8 mouse cellular contexts compared by ENCODE assay signal in genomic region chr4:43031237-43031995, GRCm38 (mm10). TPM values are rescaled to one million over a fixed set of nuclear protein-coding genes. Genes with fewer than 3 reads are reported as not detected.
A peak's percentile ranks its signal among the peaks of the same experiment; 100 is the strongest.
DNase-seq lines count a peak whose midpoint lies in the region; ATAC-seq and TF ChIP-seq lines count a peak whose summit lies in the region.

TSS of gene Stoml2 (minus strand) at chr4:43031710.

- peak within 1 kb of the TSS; percentile 94 for H3K9ac ChIP-seq in ES-E14 (ENCODE audit: insufficient read depth, low read depth, low read length, poor library complexity, severe bottlenecking)
- peak within 1 kb of the TSS; percentile 86 for H3K9ac ChIP-seq in forebrain, embryonic 16.5 days (replicated peaks; ENCODE audit: low read depth, low read length)
- H3K9ac ChIP-seq in lung, embryonic 14.5 days, result peak within 1 kb of the TSS; percentile 83

- H3K36me3 ChIP-seq in ES-E14 (ENCODE audit: control insufficient read depth, insufficient read depth, low read length, poor library complexity, severe bottlenecking), result peaks cover 14% of the 10 kb centered on the region
- peaks cover 27% of the 10 kb centered on the region for H3K36me3 ChIP-seq in forebrain, embryonic 16.5 days (ENCODE audit: control insufficient read depth, insufficient read depth)
- H3K36me3 ChIP-seq in lung, embryonic 14.5 days (ENCODE audit: insufficient read depth), result peaks cover 61% of the 10 kb centered on the region
- no peaks in the 10 kb centered on the region for H3K36me3 ChIP-seq in thymus, adult 2 months (ENCODE audit: control insufficient read depth, insufficient read depth, low read length)

- peak; percentile 53 for TF ChIP-seq CTCF in layer of hippocampus, adult 2 months (conservative IDR thresholded peaks at IDR 0.05)
- peak; percentile 62 for TF ChIP-seq CTCF in lung, embryonic 14.5 days (IDR thresholded peaks at IDR 0.05; ENCODE audit: low read depth)
- TF ChIP-seq CTCF in olfactory bulb, adult 2 months (IDR thresholded peaks at IDR 0.05; ENCODE audit: insufficient read depth, low read depth, low read length), result no peak
- TF ChIP-seq CTCF in thymus, adult 2 months (IDR thresholded peaks at IDR 0.05; ENCODE audit: borderline replicate concordance, control insufficient read depth, extremely low read depth, insufficient read depth, low read length, poor library complexity), result peak; percentile 40; the same call in 1 of the 2 replicates

- WGBS in forebrain, embryonic 16.5 days, result under 1% methylated on average over 38 of the region's 38 CpGs
- under 1% methylated on average over 38 of the region's 38 CpGs for WGBS in lung, embryonic 14.5 days
- WGBS in olfactory bulb, adult 2 months, result under 1% methylated on average over 38 of the region's 38 CpGs
- 3% methylated on average over 38 of the region's 38 CpGs for WGBS in thymus, adult 2 months

- peak; percentile 82 for TF ChIP-seq POLR2A in olfactory bulb, adult 2 months (IDR thresholded peaks at IDR 0.05; ENCODE audit: insufficient read depth, low read depth, low read length)
- peak; percentile 71 for TF ChIP-seq POLR2A in thymus, adult 2 months (IDR thresholded peaks at IDR 0.05; ENCODE audit: control insufficient read depth, extremely low read depth, insufficient read depth, low read length, poor library complexity)

- peaks cover 0 to 3% of the 10 kb centered on the region in 2 experiments; a peak in 1 of 4 replicates for H3K4me1 ChIP-seq in ES-E14 (ENCODE audit: control insufficient read depth in 2 of 2, insufficient read depth in 2 of 2, low read length in 2 of 2, poor library complexity in 1 of 2)
- peaks cover 15% of the 10 kb centered on the region for H3K4me1 ChIP-seq in forebrain, embryonic 16.5 days (replicated peaks; ENCODE audit: control insufficient read depth, insufficient read depth, low read length)
- peaks cover 5% of the 10 kb centered on the region; the same call in 1 of the 2 replicates for H3K4me1 ChIP-seq in lung, embryonic 14.5 days (ENCODE audit: insufficient read depth)
- H3K4me1 ChIP-seq in olfactory bulb, adult 2 months (ENCODE audit: control insufficient read depth, insufficient read depth, low read length), result peaks cover 6% of the 10 kb centered on the region
- H3K4me1 ChIP-seq in thymus, adult 2 months (replicated peaks; ENCODE audit: control insufficient read depth, insufficient read depth, low read length), result peaks cover 9% of the 10 kb centered on the region

- H3K27me3 ChIP-seq in forebrain, embryonic 16.5 days (replicated peaks; ENCODE audit: control insufficient read depth, insufficient read depth, low read length), result no peaks in the 10 kb centered on the region
- H3K27me3 ChIP-seq in lung, embryonic 14.5 days (ENCODE audit: insufficient read depth, low read length), result no peaks in the 10 kb centered on the region
- H3K27me3 ChIP-seq in thymus, adult 2 months (ENCODE audit: control insufficient read depth, insufficient read depth, low read length), result no peaks in the 10 kb centered on the region

- no peaks in the 10 kb centered on the region for H3K9me3 ChIP-seq in ES-E14 (ENCODE audit: control insufficient read depth, insufficient read depth, low read depth, low read length)
- H3K9me3 ChIP-seq in forebrain, embryonic 16.5 days (ENCODE audit: control insufficient read depth, low read length), result no peaks in the 10 kb centered on the region
- H3K9me3 ChIP-seq in lung, embryonic 14.5 days (ENCODE audit: low read depth, low read length), result no peaks in the 10 kb centered on the region

- H3K27ac ChIP-seq in ES-E14 (ENCODE audit: insufficient read depth, low read depth, low read length, poor library complexity, severe bottlenecking), result peak within 1 kb of the TSS; percentile 68
- H3K27ac ChIP-seq in forebrain, embryonic 16.5 days (ENCODE audit: low read length), result peak within 1 kb of the TSS; percentile 80
- peak within 1 kb of the TSS; percentile 91 for H3K27ac ChIP-seq in layer of hippocampus, adult 2 months
- H3K27ac ChIP-seq in lung, embryonic 14.5 days (ENCODE audit: low read depth), result peak within 1 kb of the TSS; percentile 88
- H3K27ac ChIP-seq in olfactory bulb, adult 2 months (ENCODE audit: insufficient read depth, low read depth, low read length), result peak within 1 kb of the TSS; percentile 83
- H3K27ac ChIP-seq in thymus, adult 2 months (ENCODE audit: control insufficient read depth, insufficient read depth, low read length), result peak within 1 kb of the TSS; percentile 62; the same call in 1 of the 2 replicates

- in situ Hi-C loops in ES-E14 (cut with MboI; ENCODE audit: low sequenced_read_pairs in 2 of 2, unreplicated experiment in 2 of 2), result no loop called here

- peak within 1 kb of the TSS; percentile 75 for H3K4me2 ChIP-seq in forebrain, embryonic 16.5 days (ENCODE audit: low read length)
- H3K4me2 ChIP-seq in lung, embryonic 14.5 days, result peak within 1 kb of the TSS; percentile 73

- peak within 1 kb of the TSS; percentile 85 for H3K4me3 ChIP-seq in ES-E14 (ENCODE audit: insufficient read depth in 1 of 2, low read depth in 1 of 2, low read length in 2 of 2, poor library complexity in 1 of 2, severe bottlenecking in 1 of 2)
- peak within 1 kb of the TSS; percentile 72 for H3K4me3 ChIP-seq in forebrain, embryonic 16.5 days (replicated peaks; ENCODE audit: low read length)
- peak within 1 kb of the TSS; percentile 93 for H3K4me3 ChIP-seq in layer of hippocampus, adult 2 months
- peak within 1 kb of the TSS; percentile 67 for H3K4me3 ChIP-seq in lung, embryonic 14.5 days (ENCODE audit: low read depth, low read length)
- peak within 1 kb of the TSS; percentile 78 for H3K4me3 ChIP-seq in olfactory bulb, adult 2 months (ENCODE audit: insufficient read depth, low read depth, low read length)
- peak within 1 kb of the TSS; percentile 69 for H3K4me3 ChIP-seq in thymus, adult 2 months (ENCODE audit: control insufficient read depth, insufficient read depth, low read length)

- DNase-seq in ES-E14 (ENCODE audit: low read depth, low spot score), result peak; percentile 89
- DNase-seq in cerebellum, adult 11-12 months, result peak; percentile 95
- peak; percentile 90 for DNase-seq in heart, postnatal 36 days
- DNase-seq in layer of hippocampus, adult 2 months (ENCODE audit: low spot score in 2 of 2), result peak; percentile 91 to 95
- DNase-seq in lung, embryonic 14.5 days, result peak; percentile 97
- peak; percentile 94 for DNase-seq in thymus, adult 2 months

- ATAC-seq in forebrain, embryonic 16.5 days, result peak; percentile 97
- ATAC-seq in lung, embryonic 14.5 days (ENCODE audit: insufficient read depth), result peak; percentile 98

- intact Hi-C loops in heart, postnatal 36 days (cut with DNase I), result no loop called here

TF ChIP-seq in ES-E14, 5 proteins besides CTCF, POLR2A, EP300 and RAD21:
- TF ChIP-seq HCFC1 (IDR thresholded peaks at IDR 0.05; ENCODE audit: borderline replicate concordance, insufficient read depth, low read length) (peak; percentile 87; the same call in 1 of the 2 replicates), MAFK (IDR thresholded peaks at IDR 0.05; ENCODE audit: insufficient read depth, low read depth, low read length) (no peak), ZNF384 (IDR thresholded peaks at IDR 0.05; ENCODE audit: low read depth, low read length) (0 out of 2 replicates have a peak, but pooled peaks have one; percentile 22), CHD2 (IDR thresholded peaks at IDR 0.05; ENCODE audit: low read depth, low read length) (no peak)

RNA-seq across cellular contexts. Expression of gene Stoml2, which starts in this region (rescaled TPM):
- total RNA-seq in ES-E14 (2012; rRNA removed), result 245 and 279 TPM in 2 replicates
- polyA plus RNA-seq in forebrain, embryonic 16.5 days (2015; fragmentation: Nextera tagmentation; extraction: Ambion mirVana), result 237 and 238 TPM in 2 replicates
- 100 to 1,000 TPM; 108 to 115 TPM for total RNA-seq in heart, postnatal 36 days (2021)
- total RNA-seq in layer of hippocampus, adult 2 months (2021), result 100 to 1,000 TPM in 1 of 2 experiments, 10 to 100 TPM in 1; 97.3 to 108 TPM
- 331 and 340 TPM in 2 replicates for polyA plus RNA-seq in lung, embryonic 14.5 days (2014; fragmentation: Nextera tagmentation; extraction: Ambion mirVana)
- polyA plus RNA-seq in olfactory bulb, adult 2 months (2012; ENCODE audit: insufficient read depth, insufficient read length, low replicate concordance, missing spikeins), result not detected in 2 replicates
- 71.2 and 78.5 TPM in 2 replicates for polyA plus RNA-seq in thymus, adult 2 months (2012; rRNA removed)

Comparison
In these comparisons a context has a peak if more than half of its experiments do, and no peak if none do; other contexts are left out.
1. Peak in every context shown above with its lines: DNase-seq, ATAC-seq, H3K4me3 ChIP-seq and H3K27ac ChIP-seq.
2. RNA of gene Stoml2 (polyA plus RNA-seq): 331 to 340 TPM in lung, embryonic 14.5 days, 237 to 238 TPM in forebrain, embryonic 16.5 days and 71.2 to 78.5 TPM in thymus, adult 2 months; not detected in olfactory bulb, adult 2 months; every median in the first group is over 10 times any median in the second.